Mouse (Mus musculus): ENCODE data around the gene Mr1.

GRCm38 (mm10) chr1:155150821-155151220 lies 4.2 kb upstream of the Mr1 start:
- TF ChIP-seq CEBPB (IDR thresholded peaks at IDR 0.05; ENCODE audit: insufficient read depth, poor library complexity, severe bottlenecking) (no peak), POLR2A (IDR thresholded peaks at IDR 0.05; ENCODE audit: insufficient read length, low read depth) (no peak), POLR2AphosphoS2 (IDR thresholded peaks at IDR 0.05; ENCODE audit: insufficient read length, low read depth) (no peak), E2F4 (IDR thresholded peaks at IDR 0.05; ENCODE audit: insufficient read depth) (no peak), MAX (IDR thresholded peaks at IDR 0.05; ENCODE audit: low read depth) (no peak), REST (IDR thresholded peaks at IDR 0.05; ENCODE audit: insufficient read depth, insufficient read length) (no peak), TCF3 (IDR thresholded peaks at IDR 0.05; ENCODE audit: insufficient read length, low read depth) (no peak), MYOD1 (IDR thresholded peaks at IDR 0.05; ENCODE audit: control insufficient read depth in 1 of 3, insufficient read length in 2 of 3, low read depth in 2 of 3) (no peak), USF1 (IDR thresholded peaks at IDR 0.05; ENCODE audit: low read depth) (no peak)
